Mouse (Mus musculus) urinary bladder, postnatal 4 days (tissue): Measurements from ENCODE around the gene Acadl.

Source experiments
- DNase-seq, 2 experiments: peaks; one replicate each; pipeline ENCODE4 v3.0.0; 2021 to 2022; ENCODE audit warnings: low spot score in 2 of 2

Acadl gene

DNA sequence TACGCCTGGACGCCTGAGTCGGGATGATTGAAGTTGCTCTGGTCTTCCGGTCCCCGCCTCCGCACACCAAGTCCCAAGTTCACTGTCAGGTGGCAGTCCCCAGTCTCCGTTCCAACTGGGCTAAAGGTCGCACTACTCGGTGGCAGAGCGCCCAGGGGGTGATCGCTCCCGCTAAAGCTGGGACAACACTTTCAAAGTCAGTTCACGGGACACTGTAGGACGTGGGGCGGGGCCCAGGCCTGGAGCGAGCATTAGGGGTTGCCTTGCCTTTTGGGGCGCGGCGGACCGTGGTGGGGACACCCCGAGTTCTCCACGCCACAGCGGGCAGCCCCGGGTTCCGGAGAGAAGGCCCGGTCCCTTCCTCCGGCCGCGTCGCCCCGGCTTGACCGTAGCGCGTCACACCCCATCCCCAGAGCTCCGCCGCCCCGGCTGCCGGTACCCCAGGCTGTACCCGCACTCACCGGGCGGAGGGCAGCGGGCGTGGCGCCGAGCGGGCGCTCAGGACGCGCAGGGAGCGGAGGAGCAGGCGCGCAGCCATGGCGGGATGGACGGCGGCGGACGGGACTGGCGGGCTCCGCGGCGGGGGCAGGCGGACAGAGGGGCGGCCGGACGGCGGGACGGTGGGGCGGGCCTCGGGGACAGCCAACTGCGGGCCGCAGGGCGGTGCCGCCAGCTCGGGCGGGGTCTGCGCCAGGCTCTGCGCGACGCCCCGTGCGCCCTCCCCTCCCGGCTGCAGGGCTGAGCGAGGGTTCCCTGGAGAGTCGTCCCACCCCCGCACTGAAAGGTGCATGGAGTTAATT is at the start of gene Acadl:
Acadl (minus strand) TSS at position 566 of the 800 bp plus-strand sequence.
- DNase-seq, result peak; percentile 82

DNA sequence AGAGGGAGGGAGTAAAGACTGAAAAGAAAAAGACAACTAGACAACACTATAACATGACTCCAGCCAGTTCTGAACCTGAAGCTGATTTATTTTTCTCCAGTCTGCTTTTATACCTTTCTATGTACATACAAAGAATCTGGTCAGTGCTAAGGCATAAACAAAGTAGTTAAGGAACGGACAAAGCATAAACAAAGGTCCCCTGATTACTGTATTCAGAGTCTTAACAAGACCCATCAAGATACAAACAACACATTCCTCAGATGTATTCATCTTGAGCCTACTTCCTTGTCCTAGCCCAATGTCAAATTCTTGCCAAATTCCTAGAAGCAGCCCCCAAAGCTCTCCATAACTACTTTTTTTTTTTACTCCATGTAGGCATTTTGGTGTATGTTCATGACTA is 49.2 kb upstream of the Acadl start:
- no peak for DNase-seq

- DNase-seq, result no peak
Measured at GRCm38 (mm10) chr1:66902566-66902965, 39.5 kb upstream of the Acadl start.

DNA sequence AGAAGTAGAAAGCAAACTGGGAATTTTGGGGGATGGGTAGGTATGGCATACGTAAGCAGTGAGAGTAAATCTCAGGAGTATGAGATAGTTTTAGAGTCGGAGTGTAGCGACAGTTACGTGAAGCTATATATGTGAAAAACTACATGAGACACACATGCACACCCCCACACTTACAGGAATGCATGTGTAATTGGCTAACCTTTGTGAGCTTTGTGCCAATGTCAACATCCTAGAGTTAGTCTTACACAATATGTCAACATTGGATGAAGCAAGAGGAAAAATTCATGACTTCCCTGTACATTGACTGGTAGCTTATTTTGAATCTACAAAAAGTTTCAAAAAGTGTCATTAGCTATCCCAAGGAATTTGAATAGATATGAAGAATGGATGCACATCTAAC is 37.9 kb upstream of the Acadl start:
- DNase-seq, result no peak

DNA sequence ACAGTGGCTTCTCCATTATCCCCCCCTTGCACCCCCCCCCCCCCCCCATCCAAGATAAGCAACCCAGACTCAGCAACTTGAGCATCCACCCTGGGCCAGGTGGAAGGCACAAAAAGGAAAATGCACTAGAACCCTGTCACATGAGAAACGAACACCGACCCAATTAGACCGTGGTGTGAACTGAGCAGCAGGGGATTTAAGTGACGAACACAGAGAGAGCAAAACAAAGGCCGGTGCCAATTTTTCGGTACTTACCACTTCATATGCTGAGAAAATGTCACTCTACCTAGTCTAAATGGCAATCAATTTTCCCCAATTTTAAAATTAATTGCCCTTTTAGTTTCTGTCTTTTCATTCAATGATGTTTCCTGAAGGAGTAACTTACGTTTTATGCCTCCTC is 35.2 kb upstream of the Acadl start:
- DNase-seq, result no peak

DNA sequence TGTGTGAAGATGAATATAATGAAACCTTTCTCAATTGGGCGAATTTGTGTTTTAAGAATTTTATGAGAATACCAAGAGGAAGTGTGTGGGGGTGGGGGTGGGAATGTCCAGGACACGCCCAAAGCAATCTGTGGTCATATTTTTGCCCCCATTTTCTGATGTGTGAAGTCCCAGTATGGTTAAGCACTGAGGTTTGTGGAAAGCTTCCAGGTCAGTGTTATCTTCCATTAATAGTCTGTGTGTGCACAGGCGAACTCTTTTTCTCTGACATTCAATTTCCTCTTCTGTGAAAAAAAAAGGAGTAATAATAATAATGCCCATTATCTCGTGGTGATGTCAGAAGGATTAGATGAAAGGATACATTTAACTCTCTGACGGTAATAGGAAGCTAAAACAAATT is 33.5 kb upstream of the Acadl start:
- no peak for DNase-seq

GRCm38 (mm10) chr1:66896125-66896524 is 33.0 kb upstream of the Acadl start:
- no peak for DNase-seq

DNA sequence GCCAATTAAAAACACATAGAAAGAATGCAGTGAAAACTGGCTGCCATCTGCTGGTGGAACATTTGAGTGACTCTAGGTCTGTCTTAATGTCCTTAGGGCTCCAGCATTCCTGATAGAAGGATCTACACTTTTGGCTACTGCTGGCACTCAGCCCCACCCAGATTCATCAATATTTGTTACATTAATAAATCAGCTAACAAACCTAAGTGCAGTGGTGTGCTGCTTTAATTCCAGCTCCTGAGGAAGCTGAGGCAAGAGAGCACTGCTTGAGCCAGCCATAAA is 32.7 kb upstream of the Acadl start:
- no peak for DNase-seq

DNA sequence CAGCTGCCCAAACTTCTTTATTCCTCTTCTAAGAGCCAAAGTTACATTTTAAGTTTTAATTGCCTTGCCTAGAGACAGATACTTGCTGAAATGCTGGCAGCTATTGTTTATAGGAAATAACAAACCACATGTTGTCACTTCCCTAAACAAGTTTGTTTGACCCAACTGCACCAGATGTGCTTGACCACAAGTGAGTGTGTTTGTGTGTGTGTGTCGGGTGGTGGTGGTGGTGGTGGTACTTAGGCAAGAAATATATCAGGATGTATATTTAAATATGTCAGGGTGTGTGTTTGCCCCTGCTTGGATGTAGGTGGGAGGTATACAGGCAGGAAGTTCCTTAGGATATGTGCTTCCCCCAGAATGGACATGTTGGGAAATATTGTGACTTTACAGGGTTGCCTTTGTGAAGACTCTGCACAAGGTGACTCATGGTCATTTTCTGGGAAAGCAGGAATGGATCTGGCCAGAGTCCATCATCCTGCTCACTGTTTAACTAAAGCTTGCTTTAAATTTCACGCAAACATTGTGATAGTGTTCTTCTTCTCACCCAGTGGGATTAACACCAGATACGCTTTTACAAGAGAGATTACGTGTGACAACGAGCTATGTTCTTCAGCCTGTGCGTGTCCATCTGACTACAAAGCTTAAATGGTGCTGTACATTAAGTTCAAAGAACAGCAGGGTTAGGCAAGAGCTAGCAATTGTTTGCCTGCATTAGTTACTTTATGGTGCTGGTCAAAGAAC is 32.2 kb upstream of the Acadl start:
- no peak for DNase-seq

DNA sequence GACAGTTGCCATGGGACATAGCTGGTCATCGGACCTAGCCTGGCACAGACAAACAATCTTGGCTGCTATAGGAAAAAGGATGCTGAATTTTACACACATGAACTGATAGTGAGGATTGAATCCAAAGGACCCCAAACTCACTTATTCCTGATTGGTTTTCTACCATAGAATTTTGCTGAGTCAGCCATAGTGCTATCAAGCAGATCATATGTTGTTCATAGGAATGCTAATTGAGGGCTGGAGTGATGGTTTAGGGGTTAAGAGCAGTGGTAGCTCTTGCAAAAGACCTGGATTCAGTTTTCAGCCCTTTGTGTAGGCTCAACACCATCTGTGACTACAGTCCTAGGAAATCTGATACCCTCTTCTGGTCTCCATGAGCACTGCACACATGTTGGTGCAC is 24.1 kb upstream of the Acadl start:
- no peak for DNase-seq

- DNase-seq, result no peak
Measured at GRCm38 (mm10) chr1:66880217-66880616, 17.1 kb upstream of the Acadl start.

DNA sequence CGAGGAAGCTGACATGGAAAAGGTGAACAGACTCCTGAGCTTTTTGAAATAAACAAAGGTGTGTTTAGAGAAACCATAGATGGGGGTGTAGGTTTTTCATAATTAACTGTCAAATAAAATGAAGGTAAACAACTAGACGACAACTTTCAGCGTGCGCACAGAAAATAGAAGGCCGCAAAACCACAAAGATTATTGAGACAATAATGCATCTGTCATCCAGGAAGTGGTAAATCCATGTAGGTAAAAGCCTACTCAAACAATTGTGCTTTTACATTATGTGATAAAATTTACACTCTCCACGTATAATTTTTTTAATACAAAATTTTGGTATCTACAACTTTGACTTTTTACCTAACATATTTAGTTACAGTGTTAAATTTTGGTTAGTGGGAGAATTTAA is 11.7 kb upstream of the Acadl start:
- DNase-seq, result no peak

- no peak for DNase-seq
Measured at GRCm38 (mm10) chr1:66871591-66871990, 8.5 kb upstream of the Acadl start.

DNA sequence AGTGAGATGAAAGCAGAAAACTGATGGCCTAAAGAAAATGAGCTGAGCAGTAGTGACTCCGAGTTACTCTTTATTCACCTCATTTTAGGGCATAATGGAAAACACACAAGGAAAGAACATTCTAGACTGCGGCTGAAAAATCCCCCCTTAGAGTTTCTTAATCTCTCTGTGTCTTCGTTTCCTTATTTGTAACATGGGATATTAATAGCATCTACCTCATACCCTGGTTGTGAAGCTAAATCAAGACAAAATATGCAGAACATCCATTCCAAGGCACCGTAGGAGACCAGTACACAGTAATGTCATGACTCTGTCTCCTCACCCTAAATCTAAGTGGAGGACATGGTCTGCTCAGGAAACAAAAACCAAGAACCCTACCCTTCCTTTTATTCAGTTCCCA is 2.6 kb upstream of the Acadl start:
- no peak for DNase-seq

- DNase-seq, result no peak
Measured at GRCm38 (mm10) chr1:66863741-66864495, 841 bp upstream of the Acadl start.

GRCm38 (mm10) chr1:66861764-66862672 is 1.1 kb downstream of the Acadl start:
- no peak for DNase-seq

- no peak for DNase-seq
Measured at GRCm38 (mm10) chr1:66847506-66847905, 15.6 kb downstream of the Acadl start.

GRCm38 (mm10) chr1:66845690-66846318 is 17.3 kb downstream of the Acadl start:
- DNase-seq, result no peak

DNA sequence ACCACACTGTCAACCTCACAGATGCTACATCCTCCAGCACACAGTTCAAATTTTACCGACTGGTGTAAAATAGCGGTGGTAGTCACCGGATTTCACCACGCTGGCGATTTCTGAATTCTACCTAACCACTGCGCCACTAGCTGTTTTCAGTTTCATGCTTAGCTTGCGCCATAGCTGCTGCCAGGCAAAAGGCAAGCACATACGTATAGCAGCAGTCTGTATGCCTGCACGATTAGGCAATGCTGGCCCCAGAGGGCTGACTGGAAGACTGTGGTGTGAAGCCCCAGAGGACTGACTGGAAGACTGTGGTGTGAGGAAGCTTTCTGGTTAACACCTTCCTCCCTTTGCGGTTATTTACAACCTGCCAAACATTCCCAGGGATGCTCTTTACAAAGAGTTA is 21.1 kb downstream of the Acadl start:
- DNase-seq, result no peak

DNA sequence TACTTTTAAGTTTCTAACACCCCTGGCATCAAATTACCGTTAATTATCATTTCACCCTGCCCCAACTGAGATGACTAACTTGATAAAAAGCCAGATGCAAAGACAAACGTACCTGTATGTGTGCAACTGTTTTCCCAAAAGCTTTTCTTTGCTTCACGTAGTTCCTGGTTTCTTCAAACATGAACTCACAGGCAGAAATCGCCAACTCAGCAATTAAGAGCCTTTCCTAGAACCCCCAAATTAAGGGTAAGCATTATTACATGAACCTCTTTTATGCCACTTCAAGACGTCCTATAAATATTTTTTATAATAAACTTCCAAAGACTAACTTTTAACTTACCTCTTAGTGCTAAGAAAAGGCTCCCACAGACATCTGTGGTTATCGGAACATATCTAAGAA is 21.6 kb downstream of the Acadl start:
- DNase-seq, result no peak

DNA sequence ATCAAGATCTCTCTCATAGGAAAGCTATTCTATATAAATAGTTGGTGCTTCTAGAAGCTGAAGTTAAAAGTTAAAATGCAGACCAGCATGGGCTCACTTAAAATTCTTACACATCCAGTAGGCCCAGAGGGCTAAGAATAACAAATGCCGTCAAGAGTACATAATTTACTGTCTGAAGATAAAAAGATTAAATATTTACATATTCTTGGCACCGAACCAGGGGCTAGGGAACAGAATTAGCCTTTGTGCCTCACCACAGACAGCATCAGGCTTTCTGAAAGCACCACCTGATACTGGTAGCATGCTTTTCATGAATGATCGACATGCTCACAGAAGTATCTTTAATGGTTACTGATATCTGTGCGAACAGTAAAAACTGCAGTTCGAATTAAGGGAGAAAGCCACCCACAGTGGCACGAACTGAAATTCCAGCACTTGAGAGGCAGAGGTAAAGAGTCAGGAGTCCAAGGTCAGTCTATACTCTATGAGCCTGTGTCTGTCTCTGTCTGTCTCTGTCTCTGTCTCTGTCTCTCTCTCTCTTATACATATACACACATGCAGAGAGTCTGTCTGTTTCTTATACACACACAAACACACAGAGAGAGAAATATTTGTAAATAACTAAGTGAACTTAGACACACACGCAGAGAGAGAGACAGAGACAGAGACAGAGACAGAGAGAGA is 23.2 kb downstream of the Acadl start:
- DNase-seq, result no peak
